Mouse (Mus musculus) gastrocnemius, postnatal 10 days (tissue): ENCODE data around the gene Gucy1b2. TPM values are rescaled to one million over a fixed set of nuclear protein-coding genes. Genes with fewer than 3 reads are reported as not detected.

ENCODE experiments used
- DNase-seq: peaks from one replicate; pipeline ENCODE4 v3.0.0; 2021; ENCODE audit warnings: mixed read lengths
- long read RNA-seq, 2 experiments: library from polyadenylated mRNA; stranded (forward); transcript quantifications; one replicate each; pipeline ENCODE4 v2.0.0; 2021
- total RNA-seq, 2 experiments: library from RNA; stranded (reverse); gene quantifications; 2 replicates each; pipeline ENCODE4 v1.2.3; 2021

Gene Gucy1b2
- total RNA-seq = not detected
- long read RNA-seq, experiment 1 = 0 reads
- long read RNA-seq, experiment 2 = 0 reads

GRCm38 (mm10) chr14:62456239-62456747, at the start of gene Gucy1b2:
Gucy1b2 (minus strand) TSS chr14:62456289.
- no peak for DNase-seq

GRCm38 (mm10) chr14:62497391-62497790, 41.3 kb upstream of the Gucy1b2 start:
- no peak for DNase-seq

- no peak for DNase-seq
These were observed 40.4 kb upstream of the Gucy1b2 start for GRCm38 (mm10) chr14:62496501-62496900.

GRCm38 (mm10) chr14:62493456-62493855, 37.4 kb upstream of the Gucy1b2 start:
- DNase-seq = no peak

- peak; percentile 60 for DNase-seq
These were observed 36.2 kb upstream of the Gucy1b2 start for GRCm38 (mm10) chr14:62492196-62492850.

GRCm38 (mm10) chr14:62488270-62488669, 32.2 kb upstream of the Gucy1b2 start:
- no peak for DNase-seq

- DNase-seq = no peak
These were observed 25.3 kb upstream of the Gucy1b2 start for GRCm38 (mm10) chr14:62481381-62481780.

- DNase-seq = no peak
These were observed 23.3 kb upstream of the Gucy1b2 start for GRCm38 (mm10) chr14:62479395-62479794.

- no peak for DNase-seq
These were observed 18.4 kb upstream of the Gucy1b2 start for GRCm38 (mm10) chr14:62474481-62474880.

GRCm38 (mm10) chr14:62472061-62472460, 16.0 kb upstream of the Gucy1b2 start:
- no peak for DNase-seq

- DNase-seq = no peak
These were observed 12.7 kb upstream of the Gucy1b2 start for GRCm38 (mm10) chr14:62468753-62469125.

- DNase-seq = no peak
These were observed 12.1 kb upstream of the Gucy1b2 start for GRCm38 (mm10) chr14:62468119-62468752.

- DNase-seq = peak; percentile 45
These were observed 8.9 kb upstream of the Gucy1b2 start for GRCm38 (mm10) chr14:62464966-62465365.

GRCm38 (mm10) chr14:62459541-62459940, 3.5 kb upstream of the Gucy1b2 start:
- DNase-seq = no peak

GRCm38 (mm10) chr14:62457420-62458181, 1.5 kb upstream of the Gucy1b2 start:
- DNase-seq = peak; percentile 90

GRCm38 (mm10) chr14:62455570-62455879, 564 bp downstream of the Gucy1b2 start:
- no peak for DNase-seq

GRCm38 (mm10) chr14:62454760-62455569, 1.1 kb downstream of the Gucy1b2 start:
- DNase-seq = no peak

GRCm38 (mm10) chr14:62454136-62454535, 2.0 kb downstream of the Gucy1b2 start:
- DNase-seq = no peak

- no peak for DNase-seq
These were observed 2.8 kb downstream of the Gucy1b2 start for GRCm38 (mm10) chr14:62453276-62453675.

GRCm38 (mm10) chr14:62450706-62451105, 5.4 kb downstream of the Gucy1b2 start:
- no peak for DNase-seq

GRCm38 (mm10) chr14:62447214-62447548, 8.9 kb downstream of the Gucy1b2 start:
- DNase-seq = no peak
